Mouse (Mus musculus) thymus, adult 2 months (tissue): ENCODE measurements around the gene Rbfox3.

ENCODE experiments used
- CTCF ChIP-seq: fragments of 200-500 bp; IDR thresholded peaks from 2 replicates; pipeline ENCODE4 v1.5.1; 2012; ENCODE audit warnings: mild to moderate bottlenecking, control low read depth, low read length, moderate library complexity, borderline replicate concordance; ENCODE audit not compliant: control insufficient read depth, poor library complexity, insufficient read depth; ENCODE audit errors: extremely low read depth
- POLR2A ChIP-seq: fragments of 200-500 bp; IDR thresholded peaks from 2 replicates; pipeline ENCODE4 v1.6.1; 2012; ENCODE audit warnings: mild to moderate bottlenecking, low read length, control low read depth, moderate library complexity; ENCODE audit not compliant: control insufficient read depth, poor library complexity, insufficient read depth; ENCODE audit errors: extremely low read depth

DNA sequence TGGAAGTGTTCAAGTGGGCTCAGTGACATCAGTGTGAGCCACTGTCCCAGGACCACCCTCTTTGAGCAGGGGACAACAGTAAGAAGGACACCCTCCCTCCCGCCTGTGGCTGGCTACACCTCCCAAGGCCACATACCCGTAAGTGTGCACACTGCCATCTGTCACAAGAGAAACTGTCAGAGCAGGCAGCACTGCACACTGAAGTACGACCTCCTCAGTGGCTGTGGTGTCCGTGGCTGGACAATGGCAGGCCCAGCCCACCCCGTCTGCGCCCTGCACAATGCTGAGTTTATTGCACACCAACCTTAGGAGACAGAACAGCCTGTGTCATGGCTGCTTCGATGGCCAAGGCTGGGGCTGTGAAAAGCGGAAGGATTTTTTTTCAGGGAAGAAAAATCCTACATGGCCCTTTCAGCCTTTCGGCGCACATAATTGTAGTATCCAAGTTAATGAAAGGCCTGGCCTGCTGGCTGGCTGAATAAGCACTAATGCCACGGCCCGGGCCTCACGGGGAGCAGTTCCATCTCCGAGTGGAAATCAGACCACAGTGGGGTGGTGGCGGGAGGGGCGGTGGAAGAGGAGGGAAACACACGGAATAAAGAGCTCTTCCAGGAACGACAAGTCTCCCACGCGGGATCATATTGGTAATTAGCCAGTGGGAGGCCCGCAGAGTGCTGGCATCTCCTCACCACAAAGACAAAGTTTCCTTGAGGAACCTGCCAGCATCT, 14.1 kb downstream of the Rbfox3 start:
- TF ChIP-seq CTCF (no peak), POLR2A (no peak)
